Mouse (Mus musculus) heart, embryonic 15.5 days (tissue): ENCODE data around the gene Crkl. TPM values are rescaled to one million over a fixed set of nuclear protein-coding genes. Genes with fewer than 3 reads are reported as not detected.
A peak's percentile ranks its signal among the peaks of the same experiment; 100 is the strongest.
"Not testable (repeated sequence)": the region's sequence is repeated elsewhere in the genome, so short reads cannot be mapped to it uniquely, and the experiment has no call there.

Experiments used
- ATAC-seq: fragments of 200-750 bp; cut with Nextera tagmentation; replicated peaks from 2 replicates; pipeline ENCODE4 v1.8.0; 2017; ENCODE audit warnings: low read depth, moderate TSS enrichment; ENCODE audit not compliant: insufficient number of reproducible peaks, insufficient read depth, low FRiP score
- H3K27ac ChIP-seq: fragments of 300-500 bp; sonication (generic); 2 replicates; pipeline ENCODE4 v1.5.1; 2015; ENCODE audit warnings: mild to moderate bottlenecking, inconsistent platforms
- H3K27me3 ChIP-seq: fragments of 300-500 bp; sonication (generic); 2 replicates; pipeline ENCODE4 v1.6.1; 2015; ENCODE audit warnings: inconsistent platforms
- H3K36me3 ChIP-seq: fragments of 300-500 bp; sonication (generic); 2 replicates; pipeline ENCODE4 v1.6.1; 2015; ENCODE audit warnings: mild to moderate bottlenecking, inconsistent platforms
- H3K4me1 ChIP-seq: fragments of 300-500 bp; sonication (generic); replicated peaks from 2 replicates; pipeline ENCODE4 v1.6.1; 2015; ENCODE audit warnings: inconsistent platforms
- H3K4me2 ChIP-seq: fragments of 300-500 bp; sonication (generic); 2 replicates; pipeline ENCODE4 v1.6.1; 2015; ENCODE audit warnings: inconsistent platforms, mild to moderate bottlenecking, moderate library complexity
- H3K4me3 ChIP-seq: fragments of 300-500 bp; sonication (generic); 2 replicates; pipeline ENCODE4 v1.5.1; 2015; ENCODE audit warnings: mild to moderate bottlenecking, inconsistent platforms
- H3K9ac ChIP-seq: fragments of 300-500 bp; sonication (generic); 2 replicates; pipeline ENCODE4 v1.6.1; 2015; ENCODE audit warnings: mild to moderate bottlenecking, inconsistent platforms
- H3K9me3 ChIP-seq: fragments of 300-500 bp; sonication (generic); replicated peaks from 2 replicates; pipeline ENCODE4 v1.6.1; 2016; ENCODE audit warnings: inconsistent platforms
- WGBS: fragments of 180-500 bp; shearing (Covaris S2); methylation state at CpG from one replicate; pipeline ENCODE4 v1.1.7; 2015; ENCODE audit warnings: mixed read lengths; 5-methylcytosine and 5-hydroxymethylcytosine counted together
- polyA plus RNA-seq: library from polyadenylated mRNA; unstranded; fragments of >200 nt; fragmentation: Nextera tagmentation; extraction: Ambion mirVana; gene quantifications from 2 replicates; pipeline ENCODE4 v1.2.1, GENCODE M21; 2015

Gene Crkl
- polyA plus RNA-seq, 1 experiment from 2014 or later, result 40.6 TPM

- no peak overlapping the region for H3K27ac ChIP-seq
- peaks cover 23% of the 10 kb centered on the region for H3K4me1 ChIP-seq
- H3K4me3 ChIP-seq, result peak overlapping the region; percentile 55
- no peaks in the 10 kb centered on the region for H3K9me3 ChIP-seq
- peaks cover 15% of the 10 kb centered on the region for H3K36me3 ChIP-seq
- WGBS, result 45% methylated on average over 14 of the region's 14 CpGs
- 0 out of 2 replicates have a peak, but pooled peaks cover 6% of the 10 kb centered on the region for H3K27me3 ChIP-seq
- H3K4me2 ChIP-seq, result peak overlapping the region; percentile 96
- H3K9ac ChIP-seq, result peak overlapping the region; percentile 58; the same call in 1 of the 2 replicates
- ATAC-seq, result no peak
Observed at GRCm38 (mm10) chr16:17488478-17489468, 37.0 kb downstream of the Crkl start.

DNA sequence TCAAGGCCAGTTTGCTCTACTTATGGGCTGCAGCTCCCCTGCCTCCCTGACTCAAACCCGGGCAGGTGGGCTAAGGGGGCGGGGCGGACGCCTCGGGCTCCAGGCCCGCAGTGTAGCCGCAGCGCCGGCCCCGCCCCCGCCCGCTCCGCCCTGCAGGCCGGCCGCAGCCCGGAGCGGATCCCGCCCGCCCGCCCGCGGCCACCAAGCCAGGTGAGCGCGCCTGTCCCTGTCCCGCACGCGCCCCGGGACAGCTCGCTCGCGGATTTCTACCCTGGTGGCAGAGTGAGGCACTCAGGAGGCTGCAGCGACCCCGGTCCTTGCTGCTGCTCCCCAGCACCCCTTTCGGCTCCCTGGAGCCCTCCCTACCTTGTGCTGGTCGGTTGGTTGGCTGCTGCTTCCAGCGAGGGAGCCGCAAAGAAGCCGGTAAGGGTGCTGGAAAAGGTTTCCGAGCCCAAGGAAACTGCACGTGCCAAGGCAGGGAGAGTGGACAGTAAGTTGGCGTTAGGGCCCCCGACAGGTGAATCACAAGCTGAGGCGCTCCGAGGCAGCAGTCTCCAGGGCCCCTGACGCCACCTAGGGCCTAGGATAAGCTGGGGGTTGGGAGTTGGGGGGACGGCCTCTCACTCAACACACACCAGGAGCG, 37.8 kb downstream of the Crkl start, which contains the start of gene Aifm3:
Gene Aifm3 (plus strand): TSS at position 143 of the 643 bp plus-strand sequence.
- H3K9ac ChIP-seq, result peak within 1 kb of the TSS; percentile 58
- WGBS, result 1% methylated on average over 42 of the region's 47 CpGs
- peak; percentile 55; the same call in 1 of the 2 replicates for ATAC-seq
- H3K27me3 ChIP-seq, result 0 out of 2 replicates have a peak, but pooled peaks cover 6% of the 10 kb centered on the region
- no peaks in the 10 kb centered on the region for H3K9me3 ChIP-seq
- H3K36me3 ChIP-seq, result peaks cover 8% of the 10 kb centered on the region
- H3K27ac ChIP-seq, result no peak within 1 kb of the TSS
- H3K4me2 ChIP-seq, result peak within 1 kb of the TSS; percentile 96
- peak within 1 kb of the TSS; percentile 55 for H3K4me3 ChIP-seq
- H3K4me1 ChIP-seq, result peaks cover 23% of the 10 kb centered on the region

DNA sequence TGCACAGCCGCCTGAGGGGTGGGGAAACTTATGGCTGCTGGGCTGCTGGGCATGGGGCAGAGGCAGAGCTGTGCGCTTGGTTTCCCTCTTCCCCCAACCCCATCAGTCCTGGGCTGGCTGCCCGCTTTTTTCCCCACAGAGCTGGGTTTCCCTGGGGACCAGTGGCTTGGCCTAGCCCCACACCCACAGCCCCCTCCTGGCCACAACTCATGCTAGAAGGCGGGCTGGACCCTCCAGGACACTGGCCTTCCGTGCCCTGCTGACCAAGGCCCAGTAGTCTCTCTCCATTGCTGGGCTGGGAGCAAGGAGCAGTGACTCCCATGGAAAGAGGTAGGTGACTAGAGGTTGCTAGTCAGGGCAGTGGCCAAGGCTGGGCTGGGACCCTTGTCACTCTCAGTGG, 39.4 kb downstream of the Crkl start:
- Histone ChIP-seq H3K9me3 (no peaks in the 10 kb centered on the region), H3K36me3 (no peaks in the 10 kb centered on the region), H3K27me3 (0 out of 2 replicates have a peak, but pooled peaks cover 6% of the 10 kb centered on the region), H3K4me3 (no peak overlapping the region), H3K4me2 (no peak overlapping the region), H3K9ac (no peak overlapping the region), H3K4me1 (peaks cover 17% of the 10 kb centered on the region), H3K27ac (no peak overlapping the region)
- ATAC-seq, result no peak
- 86% methylated on average over 5 of the region's 5 CpGs for WGBS

DNA sequence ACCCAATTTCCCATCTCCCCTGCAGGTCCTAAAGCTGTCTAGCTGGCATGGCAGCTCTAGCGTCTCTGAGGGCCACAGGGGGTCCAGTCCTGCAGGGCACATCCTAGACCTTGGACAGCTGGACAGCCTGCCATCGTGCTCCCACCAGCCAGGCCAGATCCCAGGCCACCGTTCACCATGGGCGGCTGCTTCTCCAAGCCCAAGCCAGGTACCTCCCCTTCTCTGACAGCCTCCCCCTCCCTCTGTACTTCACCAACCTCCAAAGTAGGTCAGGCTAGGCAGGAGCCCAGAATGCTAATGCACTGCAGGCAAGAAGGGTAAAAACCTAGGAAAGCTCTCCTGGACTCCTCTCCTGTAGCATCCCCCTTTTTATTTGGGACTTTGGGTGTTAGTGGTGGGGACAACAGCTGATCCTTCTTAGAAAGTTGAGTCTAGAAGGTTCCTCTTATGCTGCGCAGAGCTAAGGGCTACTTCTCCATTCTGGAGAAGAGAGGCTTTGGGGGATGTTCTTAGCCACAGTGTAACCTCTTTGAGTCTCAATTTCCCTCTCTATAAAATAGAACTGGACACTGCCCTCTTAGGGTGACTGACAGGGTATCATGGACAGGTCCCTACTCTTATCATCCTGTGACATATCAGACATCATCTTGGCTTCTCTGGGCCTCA, 40.2 kb downstream of the Crkl start:
- H3K4me2 ChIP-seq, result no peak overlapping the region
- ATAC-seq, result no peak
- H3K27me3 ChIP-seq, result 0 out of 2 replicates have a peak, but pooled peaks cover 6% of the 10 kb centered on the region
- 58% methylated on average over 5 of the region's 5 CpGs for WGBS
- no peaks in the 10 kb centered on the region for H3K9me3 ChIP-seq
- no peaks in the 10 kb centered on the region for H3K36me3 ChIP-seq
- peaks cover 20% of the 10 kb centered on the region for H3K4me1 ChIP-seq
- no peak overlapping the region for H3K9ac ChIP-seq
- H3K4me3 ChIP-seq, result no peak overlapping the region
- H3K27ac ChIP-seq, result no peak overlapping the region

GRCm38 (mm10) chr16:17496499-17497305, 44.9 kb downstream of the Crkl start:
- H3K9ac ChIP-seq, result no peak overlapping the region
- WGBS, result 23% methylated on average over 2 of the region's 2 CpGs
- H3K36me3 ChIP-seq, result no peaks in the 10 kb centered on the region
- H3K9me3 ChIP-seq, result no peaks in the 10 kb centered on the region
- no peak overlapping the region for H3K4me2 ChIP-seq
- no peaks in the 10 kb centered on the region for H3K27me3 ChIP-seq
- H3K27ac ChIP-seq, result no peak overlapping the region
- peaks cover 10% of the 10 kb centered on the region for H3K4me1 ChIP-seq
- peak; percentile 33; the same call in 1 of the 2 replicates for ATAC-seq
- H3K4me3 ChIP-seq, result no peak overlapping the region

- no peak overlapping the region for H3K4me2 ChIP-seq
- H3K36me3 ChIP-seq, result no peaks in the 10 kb centered on the region
- no peaks in the 10 kb centered on the region for H3K9me3 ChIP-seq
- H3K27ac ChIP-seq, result no peak overlapping the region
- no peak for ATAC-seq
- H3K4me3 ChIP-seq, result no peak overlapping the region
- H3K4me1 ChIP-seq, result peaks cover 10% of the 10 kb centered on the region
- WGBS, result 35% methylated on average over 10 of the region's 10 CpGs
- H3K27me3 ChIP-seq, result 0 out of 2 replicates have a peak, but pooled peaks cover 5% of the 10 kb centered on the region
- no peak overlapping the region for H3K9ac ChIP-seq
Observed at GRCm38 (mm10) chr16:17499249-17499883, 47.6 kb downstream of the Crkl start.

- 55% methylated on average over 4 of the region's 4 CpGs for WGBS
- H3K9ac ChIP-seq, result no peak overlapping the region
- no peaks in the 10 kb centered on the region for H3K36me3 ChIP-seq
- no peaks in the 10 kb centered on the region; the same call in 1 of the 2 replicates for H3K4me1 ChIP-seq
- no peak overlapping the region for H3K4me3 ChIP-seq
- no peak overlapping the region for H3K27ac ChIP-seq
- H3K9me3 ChIP-seq, result no peaks in the 10 kb centered on the region
- 0 out of 2 replicates have a peak, but pooled peaks cover 5% of the 10 kb centered on the region for H3K27me3 ChIP-seq
- no peak overlapping the region for H3K4me2 ChIP-seq
- no peak for ATAC-seq
Observed at GRCm38 (mm10) chr16:17502681-17503080, 50.9 kb downstream of the Crkl start.

DNA sequence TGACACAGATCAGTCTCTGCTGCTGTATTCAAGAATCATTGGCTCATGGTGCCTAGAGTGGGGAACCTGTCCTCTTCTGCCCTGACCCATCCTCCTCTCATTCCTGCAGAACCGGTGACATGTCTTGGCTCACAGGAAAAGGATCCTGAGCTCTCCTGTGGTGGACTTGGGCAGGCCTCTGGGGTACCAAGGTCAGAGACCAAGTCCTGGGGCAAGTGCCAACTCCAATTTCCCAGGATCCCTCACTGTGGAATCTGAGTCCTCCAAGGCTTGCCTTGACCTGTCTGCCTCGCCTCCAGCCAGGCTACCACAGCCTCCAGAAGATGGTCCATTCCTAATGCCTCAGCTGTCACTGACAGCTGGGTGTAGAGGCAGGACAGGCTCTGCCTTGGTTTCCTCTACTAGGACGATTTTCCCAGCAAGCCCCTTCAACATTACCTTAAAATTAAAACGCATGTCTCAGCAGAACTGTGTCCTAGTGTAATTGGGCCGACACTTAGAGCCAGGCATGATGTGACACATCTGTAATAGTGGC, 55.3 kb downstream of the Crkl start:
- H3K4me1 ChIP-seq, result peaks cover 16% of the 10 kb centered on the region
- H3K4me2 ChIP-seq, result no peak overlapping the region
- no peak for ATAC-seq
- no peak overlapping the region for H3K9ac ChIP-seq
- H3K36me3 ChIP-seq, result peaks cover 5% of the 10 kb centered on the region; the same call in 1 of the 2 replicates
- H3K4me3 ChIP-seq, result no peak overlapping the region
- 76% methylated on average over 5 of the region's 5 CpGs for WGBS
- no peaks in the 10 kb centered on the region for H3K9me3 ChIP-seq
- 0 out of 2 replicates have a peak, but pooled peaks cover 5% of the 10 kb centered on the region for H3K27me3 ChIP-seq
- no peak overlapping the region for H3K27ac ChIP-seq

- peak overlapping the region; percentile 73 for H3K9ac ChIP-seq
- not testable (repeated sequence) for H3K9me3 ChIP-seq, ATAC-seq, H3K27me3 ChIP-seq
- H3K36me3 ChIP-seq, result peaks cover 14% of the 10 kb centered on the region
- peak overlapping the region; percentile 93 for H3K27ac ChIP-seq
- WGBS, result 28% methylated on average over 3 of the region's 3 CpGs
- H3K4me1 ChIP-seq, result peaks cover 16% of the 10 kb centered on the region
- H3K4me2 ChIP-seq, result peak overlapping the region; percentile 67
- H3K4me3 ChIP-seq, result peak overlapping the region; percentile 74
Observed at GRCm38 (mm10) chr16:17508031-17508430, 56.2 kb downstream of the Crkl start.
